Mouse (Mus musculus): ENCODE data around the gene Sept3.

Sept3 gene

DNA sequence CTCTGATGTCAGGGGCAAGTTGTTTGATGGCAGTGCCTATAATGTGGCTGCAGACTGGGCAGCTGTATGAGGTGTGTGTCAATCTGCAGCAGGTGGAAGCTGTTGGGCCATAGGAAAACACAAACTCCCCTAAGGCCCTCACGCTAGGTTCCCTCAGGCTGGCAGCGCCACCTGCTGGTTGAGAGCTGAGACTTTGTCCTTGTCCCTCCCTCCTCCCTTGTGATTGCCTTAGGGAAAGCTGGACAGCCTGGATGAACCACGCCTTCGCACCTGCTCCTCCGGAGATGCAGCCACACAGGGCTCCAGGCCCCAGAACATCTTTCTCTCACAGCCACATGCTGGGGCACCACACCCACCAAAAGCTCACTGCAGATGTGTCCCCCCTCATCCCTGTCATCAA, 3.5 kb upstream of the Sept3 start:
- peak; percentile 74 for DNase-seq (ENCODE audit: low read depth, low spot score)

DNA sequence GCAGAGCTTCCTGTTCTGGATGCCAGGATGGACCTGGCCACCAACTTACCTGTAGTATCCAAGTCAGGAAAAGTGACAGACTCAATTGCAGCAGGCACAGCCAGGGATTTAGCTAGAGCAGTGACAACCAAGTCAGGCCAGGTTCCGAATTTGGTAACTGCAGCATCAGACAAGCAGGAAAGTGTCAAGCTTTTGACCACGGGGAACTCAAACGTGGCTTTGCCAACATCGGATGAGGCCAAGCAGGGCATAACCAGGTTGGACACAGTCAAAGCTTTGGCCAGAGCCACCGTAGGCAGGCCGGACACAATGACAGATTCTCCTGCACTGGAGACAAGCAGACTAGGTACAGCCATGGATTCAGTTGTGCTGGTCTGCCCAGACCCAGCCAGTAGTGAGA, 2.4 kb upstream of the Sept3 start:
- no peak for DNase-seq (ENCODE audit: low read depth, low spot score)

GRCm38 (mm10) chr15:82274927-82275901, 521 bp downstream of the Sept3 start:
- DNase-seq (ENCODE audit: low read depth, low spot score), result peak; percentile 51

- DNase-seq (ENCODE audit: low read depth, low spot score), result no peak
Measured at GRCm38 (mm10) chr15:82277591-82277990, 2.9 kb downstream of the Sept3 start.

DNA sequence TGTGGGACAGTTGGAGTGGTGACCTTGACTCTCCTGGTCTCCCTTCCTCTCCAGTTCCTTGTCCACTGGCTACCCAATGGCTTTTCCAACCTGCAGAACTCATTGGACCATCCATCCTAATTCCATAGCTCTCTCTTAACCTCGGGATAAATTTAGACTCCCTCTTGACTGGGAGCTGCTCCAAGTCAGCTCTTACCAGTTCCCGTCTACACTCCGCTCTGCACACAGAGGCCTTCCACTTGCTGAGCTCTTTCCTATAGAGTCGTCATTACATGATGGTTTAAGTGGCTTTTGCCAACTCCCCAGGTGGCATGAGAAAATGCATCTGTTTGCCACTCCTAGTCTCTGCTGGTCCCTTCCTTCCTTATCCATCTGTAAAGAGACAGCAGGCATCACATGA, 5.9 kb downstream of the Sept3 start:
- DNase-seq (ENCODE audit: low read depth, low spot score), result no peak

DNA sequence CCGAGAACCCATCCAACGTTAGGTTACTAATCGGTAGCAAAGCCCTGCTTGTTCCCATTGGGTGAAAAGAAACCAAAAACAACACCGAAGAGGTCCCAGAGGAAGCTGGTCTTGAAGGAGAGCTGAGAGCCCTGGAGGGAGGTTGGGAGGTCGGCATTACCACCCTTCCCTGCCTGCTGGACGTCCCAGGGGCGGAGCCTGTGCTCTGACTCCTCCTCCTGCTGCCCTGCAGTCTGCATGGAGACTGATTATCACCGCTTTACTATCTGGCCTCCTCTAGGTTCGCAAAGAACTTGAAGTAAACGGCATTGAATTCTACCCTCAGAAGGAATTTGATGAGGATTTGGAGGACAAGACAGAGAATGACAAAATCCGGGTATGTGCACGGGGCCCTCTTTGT, 11.5 kb downstream of the Sept3 start:
- no peak for DNase-seq (ENCODE audit: low read depth, low spot score)

GRCm38 (mm10) chr15:82290252-82290651, 15.6 kb downstream of the Sept3 start:
- DNase-seq (ENCODE audit: low read depth, low spot score), result no peak

- DNase-seq (ENCODE audit: low read depth, low spot score), result no peak
Measured at GRCm38 (mm10) chr15:82292851-82293250, 18.2 kb downstream of the Sept3 start.

- DNase-seq (ENCODE audit: low read depth, low spot score), result no peak
Measured at GRCm38 (mm10) chr15:82293271-82293711, 18.6 kb downstream of the Sept3 start.

GRCm38 (mm10) chr15:82294059-82294458, 19.4 kb downstream of the Sept3 start:
- peak; percentile 36 for DNase-seq (ENCODE audit: low read depth, low spot score)

GRCm38 (mm10) chr15:82298764-82299561, 24.3 kb downstream of the Sept3 start, which contains the start of gene Wbp2nl:
Gene Wbp2nl, plus strand, starts transcription at chr15:82298954.
- DNase-seq (ENCODE audit: low read depth, low spot score), result no peak

DNA sequence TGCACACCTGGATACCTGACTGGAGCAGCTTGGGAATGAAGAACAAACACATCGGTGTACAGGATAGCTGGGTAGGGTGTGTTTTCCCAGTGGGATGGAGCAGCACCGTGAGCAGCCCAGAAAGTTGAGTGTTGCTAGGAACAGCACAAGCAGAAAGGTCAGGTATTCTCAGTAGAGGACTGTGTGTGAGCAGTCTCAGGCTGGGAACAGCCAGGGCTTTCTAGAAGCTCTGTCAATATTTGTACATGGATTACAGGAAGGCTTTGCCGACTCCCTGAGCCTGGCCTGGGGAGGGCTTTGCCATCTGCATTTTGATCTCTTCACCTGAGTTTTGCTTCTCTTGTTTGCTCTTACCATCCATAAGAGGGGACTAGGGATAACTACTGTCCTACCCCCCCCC, 32.4 kb downstream of the Sept3 start:
- no peak for DNase-seq (ENCODE audit: low read depth, low spot score)

DNA sequence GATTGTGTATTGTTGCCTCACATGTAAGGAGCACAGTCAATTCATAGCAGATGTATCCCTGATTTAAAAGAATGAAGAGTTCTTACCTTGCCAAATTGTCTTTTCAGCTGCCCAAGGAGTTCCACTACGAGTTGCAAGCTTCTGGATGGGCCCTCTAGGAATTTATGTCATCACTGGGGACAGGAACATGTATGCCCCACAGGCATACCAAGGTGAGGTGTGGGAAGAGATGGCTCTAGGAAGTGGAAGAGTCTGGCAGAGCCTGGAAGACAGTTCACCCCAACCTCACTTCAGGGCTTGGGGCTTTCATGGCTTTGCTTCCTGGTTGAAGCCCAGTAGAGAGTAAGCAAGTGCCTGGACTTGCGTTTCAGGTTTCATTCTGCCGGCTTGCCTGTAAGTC, 33.7 kb downstream of the Sept3 start:
- no peak for DNase-seq (ENCODE audit: low read depth, low spot score)

- no peak for DNase-seq (ENCODE audit: low read depth, low spot score)
Measured at GRCm38 (mm10) chr15:82317839-82318238, 43.1 kb downstream of the Sept3 start.

DNA sequence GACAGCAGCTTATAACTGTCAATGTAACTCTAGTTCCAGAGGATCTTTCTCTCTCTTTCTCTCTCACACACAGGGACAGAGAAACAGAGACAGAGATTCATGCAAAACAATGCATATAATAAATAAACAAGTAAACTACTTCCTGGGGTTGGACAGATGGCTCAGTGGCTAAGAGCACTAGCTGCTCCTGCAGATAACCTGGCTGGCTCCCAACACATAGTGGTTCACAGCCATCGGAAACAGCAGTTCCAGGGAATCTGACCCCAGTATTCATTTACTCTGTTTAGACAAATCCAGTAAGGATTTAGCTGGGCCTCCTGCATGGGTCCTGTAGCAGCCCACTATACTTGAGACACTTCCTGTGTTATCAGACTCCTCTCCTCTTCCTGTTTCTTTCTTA, 44.9 kb downstream of the Sept3 start:
- DNase-seq (ENCODE audit: low read depth, low spot score), result no peak

DNA sequence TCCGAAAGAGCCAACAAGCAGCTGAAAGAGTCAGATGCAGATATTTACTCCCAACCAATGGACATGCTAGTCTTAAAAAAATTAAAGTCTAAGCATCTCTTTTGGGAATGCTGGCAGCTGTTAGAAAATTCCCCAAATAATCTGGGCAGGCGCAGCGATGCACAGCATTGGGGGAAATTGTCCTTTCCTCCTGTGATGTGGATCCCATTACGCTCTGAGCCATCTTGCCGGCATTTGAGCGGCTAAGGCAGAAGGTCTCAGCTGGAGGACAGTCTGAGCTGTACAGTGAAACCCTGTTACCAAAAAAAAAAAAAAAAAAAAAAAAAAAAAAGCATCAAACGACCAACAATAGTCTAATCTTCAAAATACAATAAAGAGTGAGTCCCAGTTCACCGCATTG, 47.5 kb downstream of the Sept3 start:
- no peak for DNase-seq (ENCODE audit: low read depth, low spot score)

GRCm38 (mm10) chr15:82325382-82325781, 50.7 kb downstream of the Sept3 start:
- DNase-seq (ENCODE audit: low read depth, low spot score), result no peak

DNA sequence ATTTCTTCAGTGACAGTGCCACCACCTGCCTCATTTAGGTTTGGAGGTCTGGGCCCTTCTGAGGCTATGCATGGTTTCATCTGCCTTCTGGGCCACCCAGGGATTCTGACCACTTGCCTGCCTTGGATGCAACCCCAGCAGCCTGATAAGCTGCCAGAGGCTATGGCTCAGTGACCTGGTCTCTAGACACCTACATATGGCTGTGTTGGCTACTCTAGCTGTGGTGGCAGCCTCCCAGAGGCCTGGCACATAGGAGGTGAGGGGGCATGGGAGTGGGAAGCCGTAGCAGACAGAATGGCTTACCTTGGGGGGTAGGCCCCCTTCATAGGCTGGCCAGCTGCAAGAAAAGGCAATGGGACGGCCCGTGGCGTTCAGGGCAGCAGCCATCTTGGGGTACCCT, 60.5 kb downstream of the Sept3 start:
- DNase-seq (ENCODE audit: low read depth, low spot score), result no peak

DNA sequence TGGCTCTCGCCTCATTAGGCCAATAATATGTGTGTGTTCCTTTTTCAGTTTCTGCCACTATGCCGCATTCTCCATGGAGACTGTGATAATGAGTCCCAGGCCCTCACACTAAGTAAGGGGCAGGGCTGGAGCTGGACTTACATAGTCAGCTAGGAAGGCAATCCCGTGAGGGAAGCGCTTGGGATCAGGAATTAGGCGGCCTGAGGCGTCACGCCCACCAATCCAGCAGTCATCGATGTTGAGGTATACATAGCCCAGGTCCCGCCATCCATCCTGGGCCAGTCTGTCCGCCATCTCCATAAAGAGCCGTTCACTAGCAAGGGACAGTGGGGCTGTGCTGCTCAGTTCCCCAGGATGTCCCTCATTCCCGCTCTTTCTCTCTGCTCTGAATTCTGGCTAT, 61.9 kb downstream of the Sept3 start:
- DNase-seq (ENCODE audit: low read depth, low spot score), result peak; percentile 42

DNA sequence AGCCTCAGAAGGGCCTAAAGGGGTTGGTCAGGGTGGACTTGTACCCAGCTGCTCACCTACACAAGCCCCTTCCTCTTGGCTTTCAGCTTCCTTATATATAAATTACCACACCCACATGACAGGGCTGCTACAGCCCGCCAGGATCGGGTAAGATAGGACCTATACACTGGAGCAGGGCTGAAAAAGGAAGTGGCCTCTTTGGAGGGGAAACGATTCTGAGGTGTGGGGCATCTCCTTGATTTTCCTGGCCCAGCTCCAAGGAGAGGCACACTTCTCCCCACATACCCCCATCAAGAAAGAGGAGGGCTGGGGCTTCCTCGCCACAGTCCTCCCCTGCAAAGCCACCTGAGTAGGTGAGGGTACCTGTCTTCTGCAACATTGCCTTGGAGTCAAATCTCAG, 63.2 kb downstream of the Sept3 start:
- DNase-seq (ENCODE audit: low read depth, low spot score), result no peak

DNA sequence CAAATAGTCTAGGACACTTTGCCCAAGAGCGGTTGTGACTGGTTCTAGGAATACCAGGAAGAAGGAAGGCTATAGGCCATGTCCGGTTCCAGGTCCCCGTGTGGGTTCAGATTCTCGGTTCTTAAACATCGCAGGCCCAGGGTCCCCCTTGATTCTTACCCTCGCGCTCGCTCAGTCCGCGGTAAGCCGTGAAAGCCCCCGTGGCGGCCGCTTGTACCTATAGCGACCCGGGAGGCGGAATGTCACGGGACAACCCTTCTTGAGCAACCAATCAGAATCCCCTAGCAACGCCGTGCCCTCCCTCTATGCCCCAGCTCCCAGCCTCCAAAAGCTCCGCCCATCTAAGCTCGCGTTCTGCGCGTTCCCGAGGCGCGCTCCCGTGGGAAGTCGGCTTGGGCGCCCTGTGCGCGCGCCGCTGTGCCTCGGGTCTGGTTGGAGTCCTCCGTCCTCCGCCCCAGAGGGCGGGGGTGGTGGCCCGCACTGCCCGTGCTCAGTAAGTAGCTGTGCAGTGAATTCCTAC, 64.0 kb downstream of the Sept3 start, which contains the start of the genes Naga, Pheta2 and Smdt1:
Gene Naga, minus strand, starts transcription at position 333 of the 520 bp plus-strand sequence.
Gene Pheta2, plus strand, starts transcription at position 350 of the 520 bp plus-strand sequence.
Gene Smdt1, plus strand, starts transcription at position 367 of the 520 bp plus-strand sequence.
- DNase-seq (ENCODE audit: low read depth, low spot score), result peak; percentile 96

DNA sequence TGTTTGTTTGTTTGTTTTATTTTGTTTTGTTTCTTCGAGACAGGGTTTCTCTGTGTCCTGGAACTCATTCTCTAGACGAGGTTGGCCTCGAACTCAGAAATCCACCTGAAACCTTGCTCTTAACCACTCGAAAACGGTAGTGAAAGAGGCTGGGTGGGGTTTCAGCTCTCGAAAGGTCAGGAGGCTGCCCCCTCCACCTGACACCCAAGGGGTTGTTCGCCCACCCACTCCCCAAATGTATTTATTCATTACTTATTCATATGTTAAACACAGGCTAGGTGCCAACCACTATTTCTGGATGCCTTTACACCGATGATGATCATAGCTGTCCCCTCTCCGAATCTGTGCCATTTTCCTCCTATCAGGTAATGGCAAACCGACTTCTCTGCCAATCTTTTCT, 64.5 kb downstream of the Sept3 start:
- DNase-seq (ENCODE audit: low read depth, low spot score), result no peak
